Mouse (Mus musculus): ENCODE data around the gene Obox1. TPM values are rescaled to one million over a fixed set of nuclear protein-coding genes. Genes with fewer than 3 reads are reported as not detected.
"Not testable (repeated sequence)": the region's sequence is repeated elsewhere in the genome, so short reads cannot be mapped to it uniquely, and the experiment has no call there.

The Obox1 gene
- not detected in 2 replicates for polyA plus RNA-seq (2014; fragmentation: Nextera tagmentation; extraction: Ambion mirVana)

DNA sequence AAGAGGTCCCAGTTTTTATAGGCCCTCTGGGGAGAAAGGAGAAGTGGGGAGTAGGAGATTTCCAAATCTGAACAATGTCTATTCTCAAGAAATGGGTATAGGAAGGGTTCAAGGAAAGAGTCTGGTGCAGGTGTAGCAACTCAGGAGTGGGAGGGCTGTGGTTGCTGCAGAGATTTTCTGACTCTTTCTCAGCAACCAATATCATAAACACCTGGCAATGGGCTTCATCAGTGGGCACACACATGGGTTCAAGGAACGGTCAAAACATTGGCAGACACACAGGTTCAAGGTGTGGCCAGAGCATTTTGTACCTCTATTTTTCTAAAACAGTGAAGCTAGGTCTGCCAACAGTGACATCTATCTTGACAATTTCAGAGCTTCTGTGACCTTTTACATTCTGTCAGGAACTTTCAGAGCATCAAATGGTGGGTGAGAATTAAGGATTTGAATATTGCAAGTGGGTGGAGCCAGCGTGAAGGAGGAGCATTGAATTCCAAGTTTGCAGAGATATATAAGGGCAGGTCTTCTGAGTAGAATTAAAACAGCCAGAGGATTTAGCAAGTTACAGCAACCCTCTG lies at the start of gene Obox1, which contains the start of gene Obox2:
TSS of gene Obox1 (plus strand) at position 528 of the 578 bp plus-strand sequence.
TSS of gene Obox2 (plus strand) at position 301 of the 578 bp plus-strand sequence.
- not testable (repeated sequence) for H3K4me1 ChIP-seq (ENCODE audit: control insufficient read depth, insufficient read depth, low read length); H3K4me2 ChIP-seq (replicated peaks; ENCODE audit: low read depth, low read length); H3K9ac ChIP-seq (replicated peaks; ENCODE audit: low read depth, low read length); H3K27me3 ChIP-seq (ENCODE audit: control insufficient read depth, insufficient read depth, low read length); H3K27ac ChIP-seq (ENCODE audit: low read length); ATAC-seq (ENCODE audit: insufficient number of reproducible peaks, insufficient read depth, low FRiP score, low read depth); H3K4me3 ChIP-seq (ENCODE audit: low read depth, low read length); H3K9me3 ChIP-seq (ENCODE audit: control insufficient read depth, low read depth, low read length); H3K36me3 ChIP-seq (ENCODE audit: control insufficient read depth, insufficient read depth, low read length)
- WGBS = no CpG with 5 or more reads among the region's 2 CpGs

DNA sequence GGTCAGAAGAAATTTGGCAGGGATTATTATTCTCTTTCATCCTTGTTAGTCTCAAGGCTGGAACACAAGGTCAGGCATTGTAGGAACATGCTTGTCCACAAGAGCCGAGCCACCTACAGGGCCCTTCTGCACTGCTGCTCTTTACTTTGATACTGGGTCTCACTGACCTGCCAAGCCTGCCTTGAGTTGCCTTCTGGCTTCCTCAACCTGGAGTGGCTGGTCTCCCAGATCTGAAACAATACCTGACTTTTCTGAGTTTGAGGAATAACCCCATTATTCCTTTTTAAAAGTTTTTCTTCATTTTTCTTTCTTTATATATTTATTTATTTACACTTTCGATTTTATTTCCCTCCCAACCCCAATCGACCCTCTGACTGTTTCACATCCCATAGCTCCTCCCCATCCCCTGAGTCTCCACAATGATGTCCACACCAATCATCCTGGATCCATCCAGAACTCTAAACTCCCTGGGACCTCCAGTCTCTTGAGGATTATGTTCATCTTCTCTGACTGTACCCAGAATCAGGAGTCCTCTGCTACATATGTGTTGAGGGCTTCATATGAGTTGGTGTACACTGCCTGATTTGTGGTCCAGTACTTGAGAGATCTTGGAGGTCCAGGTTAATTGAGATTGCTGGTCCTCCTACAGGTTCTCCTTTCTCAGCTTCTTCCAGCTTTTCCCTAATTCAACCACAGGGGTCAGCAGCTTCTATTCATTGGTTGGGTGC lies 10.6 kb downstream of the Obox1 start:
- not testable (repeated sequence) for H3K27me3 ChIP-seq (ENCODE audit: control insufficient read depth, insufficient read depth, low read length); ATAC-seq (ENCODE audit: insufficient number of reproducible peaks, insufficient read depth, low FRiP score, low read depth)
- WGBS = 67% methylated on average over 3 of the region's 3 CpGs

DNA sequence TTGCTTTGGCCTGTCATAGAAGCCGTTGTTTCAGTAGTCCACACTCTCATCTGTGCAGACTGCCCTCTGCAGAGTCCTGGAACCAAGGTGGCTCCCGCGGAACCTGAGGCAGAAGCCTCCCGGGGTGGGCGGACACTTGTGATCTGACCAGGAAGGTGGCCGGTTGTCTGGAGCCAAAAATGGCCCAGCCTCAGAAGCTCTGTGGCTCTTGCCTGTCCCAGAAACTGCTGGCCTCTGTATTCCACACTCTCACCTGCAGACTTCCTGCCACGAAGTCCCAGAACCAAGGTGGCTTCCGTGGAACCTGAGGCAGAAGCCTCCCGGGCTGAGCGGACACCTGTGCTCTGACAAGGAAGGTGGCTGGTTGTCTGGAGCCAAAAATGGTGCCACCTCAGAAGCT lies 18.1 kb downstream of the Obox1 start:
- H3K27me3 ChIP-seq (ENCODE audit: control insufficient read depth, insufficient read depth, low read length); ATAC-seq (ENCODE audit: insufficient number of reproducible peaks, insufficient read depth, low FRiP score, low read depth); H3K9me3 ChIP-seq (ENCODE audit: control insufficient read depth, low read depth, low read length); H3K9ac ChIP-seq (replicated peaks; ENCODE audit: low read depth, low read length); H3K4me3 ChIP-seq (ENCODE audit: low read depth, low read length); H3K4me1 ChIP-seq (ENCODE audit: control insufficient read depth, insufficient read depth, low read length); H3K36me3 ChIP-seq (ENCODE audit: control insufficient read depth, insufficient read depth, low read length); H3K27ac ChIP-seq (ENCODE audit: low read length); H3K4me2 ChIP-seq (replicated peaks; ENCODE audit: low read depth, low read length): not testable (repeated sequence)
- 89% methylated on average over 10 of the region's 10 CpGs for WGBS

More for the DNA sequence above, 10.6 kb downstream of the Obox1 start:
- not testable (repeated sequence) for H3K4me2 ChIP-seq (replicated peaks; ENCODE audit: low read depth, low read length); H3K4me3 ChIP-seq (ENCODE audit: low read depth, low read length); H3K4me1 ChIP-seq (ENCODE audit: control insufficient read depth, insufficient read depth, low read length); H3K9me3 ChIP-seq (ENCODE audit: control insufficient read depth, low read depth, low read length); H3K9ac ChIP-seq (replicated peaks; ENCODE audit: low read depth, low read length); H3K27ac ChIP-seq (ENCODE audit: low read length); H3K36me3 ChIP-seq (ENCODE audit: control insufficient read depth, insufficient read depth, low read length)

DNA sequence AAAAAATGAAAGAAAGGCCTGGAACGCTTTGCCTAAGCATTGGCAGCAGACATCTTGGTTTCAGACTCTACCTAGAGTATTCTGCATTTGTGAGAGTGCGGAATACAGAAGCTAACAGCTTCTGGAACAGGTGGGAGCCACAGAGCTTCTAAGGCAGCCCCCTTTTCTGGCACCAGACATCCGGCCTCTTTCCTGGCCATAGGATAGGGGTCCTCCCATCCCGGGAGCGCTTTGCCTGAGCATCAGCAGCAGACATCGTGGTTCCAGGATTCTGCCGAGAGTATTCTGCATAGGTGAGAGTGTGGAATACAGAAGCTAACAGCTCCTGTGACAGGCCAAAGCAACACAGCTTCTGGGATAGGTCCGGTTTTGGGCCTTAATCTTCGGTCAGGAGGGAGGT lies 29.3 kb downstream of the Obox1 start:
- not testable (repeated sequence) for H3K9ac ChIP-seq (replicated peaks; ENCODE audit: low read depth, low read length); H3K36me3 ChIP-seq (ENCODE audit: control insufficient read depth, insufficient read depth, low read length); ATAC-seq (ENCODE audit: insufficient number of reproducible peaks, insufficient read depth, low FRiP score, low read depth); H3K9me3 ChIP-seq (ENCODE audit: control insufficient read depth, low read depth, low read length); H3K4me1 ChIP-seq (ENCODE audit: control insufficient read depth, insufficient read depth, low read length); H3K27me3 ChIP-seq (ENCODE audit: control insufficient read depth, insufficient read depth, low read length); H3K4me2 ChIP-seq (replicated peaks; ENCODE audit: low read depth, low read length); H3K27ac ChIP-seq (ENCODE audit: low read length); H3K4me3 ChIP-seq (ENCODE audit: low read depth, low read length)
- WGBS = 75% methylated on average over 8 of the region's 9 CpGs

DNA sequence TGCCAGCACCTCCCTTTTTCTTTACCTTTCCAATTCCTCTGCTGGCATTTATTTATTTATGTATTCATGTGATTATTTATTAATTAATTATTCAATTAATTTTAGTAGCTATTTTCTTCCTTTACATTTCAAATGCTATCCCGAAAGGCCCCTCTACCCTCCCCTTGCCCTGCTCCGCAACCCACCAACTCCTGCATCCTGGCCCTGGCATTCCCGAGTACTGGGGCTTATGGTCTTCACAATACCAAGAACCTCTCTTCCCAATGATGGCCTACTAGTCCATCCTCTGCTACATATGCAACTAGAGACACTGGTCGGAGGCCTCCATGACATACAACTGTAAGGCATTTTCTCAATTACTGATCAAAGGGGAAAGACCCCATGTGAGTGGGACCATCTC lies 36.8 kb downstream of the Obox1 start:
- H3K27ac ChIP-seq (ENCODE audit: low read length); ATAC-seq (ENCODE audit: insufficient number of reproducible peaks, insufficient read depth, low FRiP score, low read depth): not testable (repeated sequence)
- WGBS = 84% methylated on average over 3 of the region's 4 CpGs

DNA sequence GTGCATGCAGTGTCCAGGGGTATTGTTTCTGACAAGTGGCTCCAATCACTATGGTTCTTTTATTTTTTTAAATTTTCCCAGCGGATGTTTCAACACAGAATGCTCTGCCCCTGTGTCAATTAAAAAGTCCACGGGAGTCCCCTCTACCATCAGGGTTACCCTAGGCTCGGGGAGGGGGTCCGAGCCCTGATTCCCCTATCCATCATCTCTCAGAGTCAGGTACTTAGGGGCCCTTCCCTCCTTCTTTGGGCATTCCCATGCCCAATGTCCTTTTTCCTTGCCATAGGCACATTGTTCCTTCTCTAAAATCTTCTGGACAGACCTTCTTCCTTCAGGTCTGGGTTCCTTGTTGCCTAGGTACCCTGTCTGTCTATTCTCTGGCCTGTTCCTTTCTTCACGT lies 120.7 kb downstream of the Obox1 start:
- not testable (repeated sequence) for H3K4me3 ChIP-seq (ENCODE audit: low read depth, low read length); H3K4me1 ChIP-seq (ENCODE audit: control insufficient read depth, insufficient read depth, low read length); H3K27ac ChIP-seq (ENCODE audit: low read length); H3K9ac ChIP-seq (replicated peaks; ENCODE audit: low read depth, low read length); H3K9me3 ChIP-seq (ENCODE audit: control insufficient read depth, low read depth, low read length); H3K4me2 ChIP-seq (replicated peaks; ENCODE audit: low read depth, low read length); ATAC-seq (ENCODE audit: insufficient number of reproducible peaks, insufficient read depth, low FRiP score, low read depth); H3K36me3 ChIP-seq (ENCODE audit: control insufficient read depth, insufficient read depth, low read length); H3K27me3 ChIP-seq (ENCODE audit: control insufficient read depth, insufficient read depth, low read length)
- 74% methylated on average over 5 of the region's 5 CpGs for WGBS

More for the DNA sequence above, 36.8 kb downstream of the Obox1 start:
- H3K4me1 ChIP-seq (ENCODE audit: control insufficient read depth, insufficient read depth, low read length); H3K4me3 ChIP-seq (ENCODE audit: low read depth, low read length); H3K9ac ChIP-seq (replicated peaks; ENCODE audit: low read depth, low read length); H3K4me2 ChIP-seq (replicated peaks; ENCODE audit: low read depth, low read length); H3K36me3 ChIP-seq (ENCODE audit: control insufficient read depth, insufficient read depth, low read length); H3K9me3 ChIP-seq (ENCODE audit: control insufficient read depth, low read depth, low read length); H3K27me3 ChIP-seq (ENCODE audit: control insufficient read depth, insufficient read depth, low read length): not testable (repeated sequence)

Other genes starting within 250 kb of the Obox1 start
- gene Obox2, start 227 bp upstream of the Obox1 start, polyA plus RNA-seq (2014; fragmentation: Nextera tagmentation; extraction: Ambion mirVana) = not detected in 2 replicates

All from stomach, embryonic 14.5 days (tissue).